Mouse (Mus musculus): ENCODE results near the gene Mfsd14a.

Gene Mfsd14a

DNA sequence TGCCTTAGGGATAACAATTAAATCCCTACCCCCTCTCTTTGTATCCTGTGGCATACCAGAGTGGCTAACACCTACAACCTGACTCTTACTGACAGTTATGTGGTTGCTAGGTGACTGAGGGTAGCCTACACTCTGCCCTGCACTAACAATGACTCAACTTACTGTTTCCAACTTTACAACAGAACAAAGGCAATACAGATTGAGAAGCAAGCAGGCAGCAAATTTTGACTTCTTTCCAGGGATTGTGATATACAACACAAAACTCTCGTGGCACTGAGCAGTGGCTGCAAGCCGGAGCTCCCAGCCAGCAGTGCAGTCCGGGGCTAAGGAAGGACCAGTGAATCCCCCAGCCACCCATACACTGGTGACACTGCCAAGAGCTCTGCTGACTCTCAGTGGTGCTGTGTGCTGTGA, 10.4 kb downstream of the Mfsd14a start:
- no peak for DNase-seq

DNA sequence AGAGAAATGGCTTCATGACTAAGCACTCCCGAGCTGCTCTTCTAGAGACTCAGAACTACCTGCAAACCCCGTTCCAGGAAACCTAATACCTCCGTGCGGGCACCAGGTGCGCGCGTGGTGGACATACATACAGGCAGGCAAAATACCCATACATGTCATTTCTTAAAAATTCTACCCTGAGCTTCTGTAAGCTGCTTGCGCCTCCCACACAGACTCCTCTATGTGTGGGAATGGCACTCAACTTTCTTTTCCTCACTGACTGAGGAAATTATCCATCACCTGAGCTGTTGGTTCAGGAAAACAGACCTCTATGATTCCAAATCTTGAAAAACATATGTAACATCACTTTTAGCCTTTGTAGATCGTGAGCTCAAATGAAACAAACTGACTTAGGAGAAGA, 11.8 kb downstream of the Mfsd14a start:
- no peak for DNase-seq

DNA sequence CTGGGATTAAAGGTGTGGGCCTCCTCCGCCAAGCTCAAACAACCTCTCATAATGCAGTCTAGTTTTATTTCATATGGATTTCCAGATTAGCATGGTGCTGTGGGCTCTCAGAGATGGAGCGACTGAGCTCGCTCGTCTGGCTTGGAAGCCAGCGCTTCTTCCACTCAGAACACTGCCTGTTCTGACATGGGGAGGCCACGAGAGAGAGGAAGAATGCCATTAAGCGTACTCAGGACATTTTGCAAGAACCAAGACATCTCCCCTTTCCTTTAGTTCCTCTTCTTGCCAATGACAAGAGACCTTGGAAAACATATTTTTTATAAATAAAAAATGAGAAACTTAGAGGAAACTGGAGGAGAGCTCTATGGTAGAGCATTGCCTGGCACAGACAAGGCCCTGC, 13.7 kb downstream of the Mfsd14a start:
- DNase-seq, result no peak

DNA sequence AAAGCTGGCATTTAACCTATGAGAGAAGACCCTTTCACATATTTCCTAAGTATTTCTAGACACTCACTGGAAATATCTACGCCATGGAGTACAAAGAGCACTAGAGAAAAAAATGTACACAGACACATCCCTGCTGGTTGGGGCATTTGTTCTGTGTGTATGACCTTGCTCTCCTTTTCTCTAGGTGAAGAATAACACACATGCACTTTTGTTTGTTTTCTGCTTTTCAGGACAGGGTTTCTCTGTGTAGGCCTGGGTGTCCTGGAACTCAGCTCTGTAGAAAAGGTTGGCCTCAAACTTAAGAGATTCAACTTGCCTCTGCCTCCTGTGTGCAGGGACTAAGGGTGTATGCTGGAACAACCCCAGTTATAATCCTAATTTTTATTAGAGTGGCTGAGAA, 16.1 kb downstream of the Mfsd14a start:
- DNase-seq, result no peak

DNA sequence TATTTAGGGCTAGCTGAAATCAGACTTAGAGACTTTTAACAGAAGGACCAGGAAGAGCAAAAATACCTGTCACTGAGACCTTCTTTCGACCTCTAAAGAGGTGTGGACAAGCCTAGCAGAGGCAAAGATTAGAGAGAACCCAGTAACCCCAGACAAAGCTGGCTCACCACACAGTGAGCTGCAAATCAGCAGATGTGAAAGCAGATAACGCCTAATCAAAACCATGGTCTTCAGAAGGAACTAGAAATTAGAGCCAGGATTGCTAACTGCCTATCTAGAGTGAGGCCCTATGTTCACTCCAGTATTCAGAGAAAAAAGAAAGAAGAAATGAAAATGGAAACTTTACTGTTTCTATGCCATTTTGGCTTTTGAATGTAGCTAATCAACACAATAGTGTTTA, 20.1 kb downstream of the Mfsd14a start:
- DNase-seq, result no peak

DNA sequence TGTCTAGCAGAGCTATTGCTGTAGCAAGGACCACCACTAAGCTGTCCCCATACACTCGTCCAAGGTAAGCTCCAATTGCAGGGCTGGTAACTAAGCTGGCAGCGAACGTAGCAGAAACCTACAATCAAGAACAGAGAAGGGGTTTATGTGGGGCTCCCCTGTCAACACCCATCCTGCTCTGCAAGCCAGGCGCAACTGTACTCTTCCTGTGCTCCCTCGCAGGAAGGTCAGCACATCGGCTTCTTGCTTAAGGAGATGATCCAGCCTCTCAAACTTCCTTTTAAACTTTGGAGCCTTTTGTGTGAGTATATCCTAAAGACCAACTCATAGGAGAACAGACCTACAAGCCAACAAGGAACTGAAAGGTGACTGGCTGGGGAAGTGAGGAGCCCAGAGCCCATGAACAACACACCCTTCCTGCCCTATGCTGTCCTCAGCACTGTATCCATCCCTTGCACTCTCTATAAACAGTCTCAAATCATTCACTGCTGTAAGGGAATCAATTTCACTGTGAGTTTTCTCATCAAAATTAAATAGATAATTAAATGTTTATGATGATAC, 20.6 kb downstream of the Mfsd14a start:
- no peak for DNase-seq

DNA sequence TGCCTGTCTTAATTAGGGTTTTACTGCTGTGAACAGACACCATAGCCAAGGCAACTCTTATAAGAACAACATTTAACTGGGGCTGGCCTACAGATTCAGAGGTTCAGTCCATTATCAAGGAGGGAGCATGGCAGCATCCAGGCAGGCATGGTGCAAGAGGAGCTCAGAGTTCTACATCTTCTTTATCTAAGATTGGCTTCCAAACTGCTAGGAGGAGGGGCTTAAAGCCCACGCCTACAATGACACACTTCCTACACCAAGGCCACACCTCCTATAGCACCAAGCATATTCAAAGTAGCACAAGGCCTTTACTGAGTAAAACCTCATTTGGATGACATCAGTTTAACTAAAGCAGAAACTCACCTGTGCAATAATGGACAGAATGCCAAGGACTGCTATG, 22.5 kb downstream of the Mfsd14a start:
- no peak for DNase-seq

DNA sequence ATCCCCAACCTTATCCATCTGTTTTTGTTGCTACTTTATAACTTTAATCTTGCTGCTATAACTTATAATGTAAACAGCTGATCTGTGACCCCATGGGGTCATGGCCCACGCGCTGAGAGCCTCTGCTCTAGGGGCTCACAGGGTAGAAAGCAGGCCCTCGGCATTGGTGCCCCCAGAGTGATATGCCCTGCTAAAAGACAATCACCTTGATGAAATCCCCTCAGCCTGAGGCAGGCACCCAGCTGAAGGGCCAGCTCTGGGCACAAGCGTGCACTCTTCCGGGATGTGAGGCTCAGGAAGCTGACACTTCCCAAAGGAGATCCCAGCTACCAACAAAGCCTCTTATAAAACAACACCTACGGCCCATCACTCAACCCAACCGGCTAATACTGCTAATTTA, 23.9 kb downstream of the Mfsd14a start:
- DNase-seq, result no peak

DNA sequence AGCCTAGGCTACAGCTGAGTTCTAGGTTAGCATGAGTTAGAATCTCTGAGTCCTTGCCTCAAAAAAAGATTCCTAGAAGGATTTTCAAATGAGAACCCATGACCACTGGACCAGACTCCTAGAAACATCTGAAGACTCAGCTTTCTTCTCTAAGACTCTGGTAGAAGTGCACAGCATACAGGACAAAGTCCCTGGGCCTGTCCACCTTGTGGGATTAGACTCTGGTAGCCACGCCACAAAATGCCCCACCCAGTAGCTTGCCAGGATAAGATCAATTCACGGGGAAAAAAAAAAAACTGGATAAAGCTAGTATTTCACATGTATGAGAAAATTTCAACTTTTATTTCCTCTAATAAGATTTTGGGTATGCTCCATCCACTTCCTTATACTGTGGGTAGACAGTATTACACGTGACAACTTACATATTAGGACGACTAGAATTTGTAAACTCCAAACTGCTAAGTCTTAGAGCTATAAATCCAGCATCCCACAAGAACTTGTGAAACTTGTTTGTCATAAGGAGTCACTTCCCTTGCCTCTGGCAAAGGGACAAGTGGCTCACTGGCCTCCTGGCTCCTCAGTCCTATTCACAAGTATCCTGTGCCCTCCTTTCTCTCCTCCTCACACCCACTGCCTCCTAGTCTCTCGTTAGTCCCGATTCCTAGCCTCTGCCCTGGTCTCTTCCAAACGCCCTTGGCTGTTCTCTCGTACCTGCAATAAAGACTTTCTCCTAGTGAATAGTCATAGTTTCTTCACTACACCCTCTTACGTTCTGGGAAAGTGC, 24.6 kb downstream of the Mfsd14a start:
- no peak for DNase-seq

DNA sequence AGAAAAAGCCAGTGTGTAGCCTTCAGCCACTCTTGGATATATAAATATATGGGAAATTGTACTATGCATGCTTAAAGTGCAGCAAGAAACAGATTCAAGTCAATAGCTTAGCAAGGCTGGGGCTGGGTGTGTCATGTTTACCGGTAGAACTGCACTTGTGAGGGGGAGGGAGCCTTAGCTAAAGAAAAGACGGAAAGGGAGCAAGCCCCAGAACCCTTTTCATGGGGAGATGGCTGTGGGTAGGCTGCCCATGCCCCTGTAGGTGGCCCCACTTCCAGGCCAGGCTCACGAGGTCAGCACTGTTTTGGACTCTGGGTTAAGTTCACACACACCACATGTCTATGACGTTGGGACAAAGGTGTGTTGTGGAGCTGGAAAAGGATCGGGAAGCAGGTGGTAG, 26.7 kb downstream of the Mfsd14a start:
- no peak for DNase-seq

DNA sequence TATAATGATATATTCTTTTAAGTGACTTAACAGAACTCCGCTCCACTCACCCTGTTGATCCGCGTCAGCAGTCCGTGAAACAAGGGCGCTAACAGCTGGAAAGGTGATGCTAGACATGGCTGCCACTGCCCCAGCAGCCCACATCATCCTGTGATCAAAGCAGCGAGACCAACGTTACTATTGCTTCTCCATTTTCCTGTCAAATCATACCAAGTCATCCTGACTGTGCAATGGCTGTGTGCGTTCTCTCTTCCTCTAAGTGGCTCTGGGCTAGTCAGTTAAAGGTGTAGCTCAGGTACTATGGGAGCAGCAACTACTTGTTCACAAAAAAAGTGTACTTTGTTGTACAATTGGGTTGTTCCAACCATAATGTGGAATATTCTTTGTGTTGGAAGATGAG, 27.6 kb downstream of the Mfsd14a start:
- no peak for DNase-seq

DNA sequence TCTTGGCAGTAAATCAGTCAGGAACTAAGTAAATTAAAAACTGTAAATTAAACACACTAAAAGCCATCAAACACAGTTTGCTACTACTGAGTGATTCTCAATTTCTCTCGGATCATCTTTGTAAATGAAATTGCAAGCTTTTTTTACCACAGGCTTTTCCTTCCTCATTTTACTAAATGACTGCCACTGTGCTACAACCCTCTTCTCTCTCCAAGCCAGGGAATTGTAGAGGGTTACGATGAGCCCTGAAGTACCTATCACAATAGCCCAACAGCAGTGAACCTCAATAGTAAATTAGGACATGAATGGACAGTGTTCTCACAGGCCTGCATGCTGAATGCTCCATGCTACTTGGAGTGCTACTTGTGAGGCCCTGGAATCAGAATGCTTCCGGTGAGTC, 28.4 kb downstream of the Mfsd14a start:
- DNase-seq, result no peak

DNA sequence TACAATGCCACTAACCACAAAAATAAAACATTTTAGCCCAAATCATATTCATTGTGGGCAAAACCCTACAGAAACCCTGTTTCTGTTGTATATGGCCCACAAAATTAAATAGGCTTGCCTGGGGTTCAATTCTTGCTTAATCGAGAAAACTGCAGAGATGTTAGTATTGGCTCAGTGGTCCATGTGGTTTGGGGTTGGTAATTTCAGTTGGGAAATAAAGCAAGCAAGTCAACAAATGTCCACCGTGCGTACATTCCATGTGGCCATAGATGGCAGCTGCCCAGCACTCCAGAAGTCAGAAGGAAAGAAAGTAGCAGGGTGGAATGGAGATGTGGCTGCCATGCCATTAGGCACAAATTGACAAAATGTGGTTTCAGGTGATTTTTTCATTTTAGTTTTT, 29.5 kb downstream of the Mfsd14a start:
- no peak for DNase-seq

DNA sequence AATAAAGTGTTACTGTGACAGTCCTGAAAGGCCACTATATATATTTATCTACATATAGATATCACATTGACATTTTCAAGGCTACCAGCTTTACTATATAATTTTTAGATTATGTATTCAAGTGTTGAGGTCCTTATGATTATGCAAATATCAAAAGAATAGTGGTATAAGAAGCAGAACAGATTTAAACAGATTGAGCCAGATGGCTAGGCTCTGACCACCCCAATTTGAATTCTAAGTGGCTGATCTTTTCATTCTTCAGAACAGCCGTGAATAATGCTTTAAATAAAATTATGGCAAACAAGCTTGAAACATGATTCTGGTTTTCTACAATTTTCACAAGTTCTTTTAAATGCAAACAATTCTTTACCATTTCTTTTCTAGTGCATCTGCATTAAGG, 31.0 kb downstream of the Mfsd14a start:
- no peak for DNase-seq

DNA sequence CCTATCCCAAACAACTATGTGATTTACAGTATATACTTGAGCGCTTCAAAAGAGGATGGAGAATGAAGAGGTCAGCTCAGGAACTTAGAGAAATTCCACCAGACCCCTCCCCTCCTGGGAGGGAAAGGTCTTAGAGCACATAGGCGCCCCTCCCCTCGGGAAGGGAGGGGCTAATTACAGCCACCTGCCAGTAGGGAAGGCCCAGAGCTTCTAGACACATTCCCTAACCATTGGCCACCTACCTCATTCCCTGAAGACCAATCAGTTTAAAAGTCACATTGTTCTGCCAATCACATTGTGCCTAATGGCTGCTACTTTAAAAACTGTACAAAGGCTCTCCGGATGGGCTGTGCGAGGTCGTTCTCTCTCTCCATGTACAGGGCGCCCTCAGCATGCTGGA, 39.8 kb downstream of the Mfsd14a start:
- no peak for DNase-seq

DNA sequence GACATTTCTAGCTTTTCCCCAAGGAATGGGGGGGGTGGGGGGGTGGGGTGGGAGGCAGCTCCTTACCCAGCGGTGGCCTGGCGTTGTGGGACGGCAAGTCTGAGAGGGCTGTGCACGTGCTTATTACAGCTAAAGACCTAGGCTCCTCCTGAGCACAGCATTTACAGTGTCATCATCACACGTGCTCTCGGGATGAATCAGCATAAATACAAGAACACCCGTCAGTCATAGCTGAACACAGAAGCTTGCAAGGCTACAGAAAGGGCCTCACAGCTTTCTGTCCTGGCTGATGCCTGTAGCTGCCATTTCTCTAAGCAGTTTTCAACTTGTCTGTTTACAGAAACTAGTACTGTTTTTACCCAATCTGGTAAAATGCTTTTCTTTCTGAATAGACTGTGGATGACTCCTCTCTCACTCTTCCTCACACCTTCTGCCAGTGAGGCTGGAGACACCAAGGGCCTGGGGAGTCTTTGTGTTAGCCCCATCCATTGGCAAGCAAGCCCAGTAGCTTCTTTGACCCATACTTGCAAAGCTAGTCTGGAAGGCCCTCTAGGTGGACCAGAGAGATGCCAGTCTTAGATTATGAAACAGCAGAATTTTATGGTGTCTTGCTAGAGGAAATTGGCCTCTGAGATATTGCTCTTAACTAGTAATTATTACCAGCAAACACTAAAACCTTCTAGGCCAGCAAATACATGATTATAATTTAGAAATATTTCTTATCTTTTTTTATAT, 41.7 kb downstream of the Mfsd14a start:
- no peak for DNase-seq

DNA sequence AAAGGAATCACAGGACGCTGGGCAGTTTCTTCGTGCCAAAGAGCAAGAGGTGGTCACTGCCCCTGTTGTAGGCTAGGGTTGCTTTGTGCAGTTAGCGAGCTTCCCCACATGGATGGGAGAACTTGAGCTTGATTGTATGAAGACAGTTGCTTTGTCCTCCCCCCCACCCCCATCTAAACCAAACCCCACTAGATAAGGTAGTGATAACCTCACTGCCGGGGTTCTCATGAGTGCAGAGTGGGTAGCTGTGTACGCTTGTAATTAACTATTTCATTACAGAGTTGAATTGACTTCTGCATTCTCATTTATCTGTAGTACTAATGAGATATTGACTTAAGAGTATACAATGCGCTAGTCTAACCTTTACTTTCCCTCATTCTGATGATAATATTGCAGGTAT, 43.6 kb downstream of the Mfsd14a start:
- no peak for DNase-seq

DNA sequence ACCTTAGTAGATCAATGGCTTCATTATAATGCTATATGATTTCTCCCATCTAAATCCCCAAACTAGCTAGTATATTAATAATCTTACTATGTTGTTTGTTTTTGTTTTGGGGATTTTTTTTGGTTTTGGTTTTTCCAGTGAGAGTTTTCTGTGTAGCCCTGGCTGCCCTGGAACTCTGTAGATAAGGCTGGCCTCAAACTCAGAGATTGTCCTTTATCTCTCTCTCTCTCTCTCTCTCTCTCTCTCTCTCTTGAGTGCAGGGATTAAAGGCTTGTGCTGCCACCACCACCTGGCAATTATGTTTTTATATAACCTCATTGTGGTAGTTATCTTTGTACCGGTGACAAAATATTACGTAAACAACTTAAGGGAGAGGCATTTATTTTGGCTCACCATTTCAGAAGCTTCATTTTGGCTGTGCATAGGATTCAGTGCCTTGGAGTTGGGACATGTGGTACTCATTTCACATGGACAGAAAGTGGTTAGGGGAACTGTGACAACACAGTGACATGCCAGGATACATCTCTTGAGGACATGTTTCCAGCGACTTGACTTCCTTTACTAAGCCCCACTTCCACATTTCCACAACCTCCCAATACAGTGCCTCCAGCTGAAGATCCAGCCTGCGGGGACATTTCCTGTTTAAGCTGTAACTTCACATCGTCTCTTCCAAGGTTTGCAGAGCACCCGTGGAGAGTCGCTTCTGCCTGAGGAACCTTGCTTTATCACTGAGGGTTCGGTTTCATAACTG, 47.0 kb downstream of the Mfsd14a start:
- DNase-seq, result no peak

DNA sequence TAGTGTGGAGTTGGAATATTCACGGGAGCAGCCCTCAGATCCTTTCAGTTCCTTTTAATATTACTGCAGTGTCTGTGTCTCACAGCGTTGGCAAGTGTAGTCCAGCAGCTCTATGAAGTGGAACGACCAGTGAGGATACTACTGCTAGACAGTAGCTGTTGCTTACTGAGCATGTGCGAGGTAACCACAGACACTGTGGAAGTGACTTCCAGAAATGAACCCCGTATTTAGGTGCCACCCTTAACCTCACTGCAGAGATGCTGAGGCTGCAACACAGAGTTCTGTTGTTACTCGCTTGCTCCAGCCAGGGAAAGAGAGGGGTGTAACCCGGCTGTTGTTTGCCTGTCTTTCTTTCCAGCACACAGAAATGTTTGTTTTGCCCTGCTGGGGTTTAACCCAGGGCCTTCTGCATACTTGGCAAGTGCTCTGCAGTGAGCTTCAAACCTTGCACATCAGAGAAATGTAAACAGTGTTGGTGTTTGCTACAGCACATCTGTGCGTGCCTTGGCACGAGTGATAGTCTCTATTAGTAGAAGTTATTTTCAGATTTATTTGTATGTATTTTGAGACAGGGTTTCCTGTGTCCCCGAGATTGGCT, 48.1 kb downstream of the Mfsd14a start, which contains the start of gene Trmt13:
Gene Trmt13 (minus strand): TSS at position 293 of the 598 bp plus-strand sequence.
- DNase-seq, result no peak

DNA sequence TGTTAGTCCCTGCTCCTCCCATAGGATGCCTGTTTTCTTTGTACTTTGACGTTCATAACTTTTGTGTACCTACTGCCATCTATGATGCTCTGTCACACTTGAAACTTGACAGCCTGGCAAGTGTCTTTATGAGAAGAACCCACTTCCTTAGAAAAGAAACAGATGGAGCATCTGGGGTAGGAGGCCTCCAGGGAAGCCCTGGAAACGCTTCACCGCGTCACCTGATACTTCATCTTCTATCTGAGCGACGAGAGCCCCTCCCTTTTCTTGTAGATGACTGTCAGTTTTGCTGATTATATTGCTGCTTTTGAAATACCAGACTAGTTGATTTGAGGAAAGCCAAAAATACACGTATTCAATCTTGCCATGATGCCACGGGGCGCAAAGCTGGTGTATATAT, 57.9 kb downstream of the Mfsd14a start:
- no peak for DNase-seq

DNA sequence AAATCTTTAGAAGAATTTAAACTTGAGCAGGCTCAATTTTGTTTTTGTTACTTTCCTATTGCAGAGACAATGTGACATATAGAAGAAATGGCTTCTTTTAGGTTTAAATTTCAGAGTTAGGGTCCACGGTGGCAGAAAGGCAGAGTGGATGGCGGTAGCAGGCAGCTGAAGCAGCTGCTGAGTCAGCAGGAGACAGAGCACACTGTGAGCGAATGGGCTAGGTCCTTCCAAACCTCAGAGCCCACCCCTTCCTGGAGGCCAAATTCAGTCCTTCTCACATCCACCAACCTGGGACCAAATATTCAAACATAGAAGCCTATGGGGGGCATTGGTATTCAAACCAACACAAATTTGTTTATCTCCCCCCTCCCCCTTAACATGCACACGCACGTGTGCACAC, 60.7 kb downstream of the Mfsd14a start:
- DNase-seq, result no peak

DNA sequence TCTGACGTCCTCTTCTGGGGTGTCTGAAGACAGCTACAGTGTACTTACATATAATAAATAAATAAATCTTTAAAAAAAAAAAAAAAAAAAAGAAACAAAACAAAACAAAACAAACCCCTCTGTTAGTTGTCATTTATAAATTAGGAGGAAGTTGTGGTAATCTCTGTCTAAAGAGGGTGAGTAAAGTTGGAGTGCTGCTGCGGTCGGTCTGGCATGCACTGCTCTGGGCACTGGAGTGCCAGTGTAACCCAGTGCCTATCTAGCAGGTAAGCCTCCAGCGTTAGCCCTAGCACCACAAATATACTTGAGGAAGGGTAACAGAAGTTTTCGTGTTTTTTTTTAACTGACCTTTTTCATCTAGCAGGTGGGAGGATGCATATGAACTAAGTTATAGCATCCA, 61.5 kb downstream of the Mfsd14a start:
- no peak for DNase-seq

DNA sequence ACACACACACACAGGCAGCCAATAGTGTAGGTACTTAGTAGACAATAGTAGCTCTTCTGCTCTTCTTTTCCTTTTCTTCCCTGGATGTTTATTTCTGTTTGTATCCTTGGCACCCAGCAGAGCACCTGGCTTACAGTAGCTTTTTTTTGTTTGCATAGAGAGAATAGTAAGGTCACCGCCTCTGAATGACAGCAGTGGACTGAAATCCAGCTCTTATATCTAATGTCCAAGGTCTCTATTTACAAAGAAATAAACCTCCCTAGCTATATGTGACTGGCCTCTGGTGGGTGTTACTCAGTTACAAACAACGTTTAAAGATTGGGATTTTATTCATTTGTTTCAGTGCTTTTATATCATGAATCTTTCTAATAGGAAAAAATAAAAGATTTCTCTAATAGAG, 62.8 kb downstream of the Mfsd14a start:
- no peak for DNase-seq
